Mouse (Mus musculus): ENCODE measurements around the gene Cln5.

Gene Cln5

DNA sequence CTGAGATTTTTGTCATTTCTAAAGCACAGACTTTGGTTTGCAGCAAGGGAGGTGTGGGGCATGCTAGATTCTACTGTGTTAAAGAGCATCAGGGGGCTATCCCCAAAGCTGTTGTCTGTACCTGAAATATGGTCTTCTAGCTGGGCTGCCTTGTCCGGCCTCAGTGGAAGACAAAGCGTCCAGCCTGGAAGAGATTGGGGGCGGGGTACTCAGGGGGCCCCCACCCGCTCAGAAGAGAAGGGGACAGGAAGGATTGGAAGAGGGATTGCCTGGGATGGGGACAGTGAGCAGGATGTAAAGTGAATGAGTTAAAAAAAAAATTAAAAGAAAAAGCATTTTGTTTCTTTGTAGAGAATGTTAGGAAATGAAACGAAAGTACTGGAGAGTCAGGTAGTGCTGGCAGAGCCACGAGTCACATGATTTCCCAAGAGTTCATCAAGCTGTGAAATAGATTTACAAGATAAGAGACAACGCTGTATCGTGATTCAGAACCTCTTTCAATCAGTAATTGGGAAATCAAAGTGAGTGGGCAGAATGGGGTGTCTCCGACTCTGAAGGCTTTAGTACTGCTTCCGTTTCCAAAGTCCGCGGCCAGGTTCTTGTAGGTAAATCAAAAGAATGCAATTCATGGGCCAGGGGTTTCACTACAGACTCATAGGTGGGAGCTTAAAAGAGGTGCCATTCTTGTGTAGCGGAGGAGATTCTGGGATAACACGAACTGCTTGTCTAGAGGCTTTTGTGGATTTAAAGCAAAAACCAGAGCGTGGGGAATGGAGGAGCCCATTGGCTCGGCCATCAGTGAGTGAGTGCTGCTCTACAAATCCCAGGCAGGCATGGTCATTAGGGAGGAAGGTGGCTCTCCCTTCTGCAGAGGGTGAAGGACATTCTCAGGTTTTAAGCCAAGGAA lies 8.2 kb downstream of the Cln5 start:
- no peak for DNase-seq (ENCODE audit: low spot score)

DNA sequence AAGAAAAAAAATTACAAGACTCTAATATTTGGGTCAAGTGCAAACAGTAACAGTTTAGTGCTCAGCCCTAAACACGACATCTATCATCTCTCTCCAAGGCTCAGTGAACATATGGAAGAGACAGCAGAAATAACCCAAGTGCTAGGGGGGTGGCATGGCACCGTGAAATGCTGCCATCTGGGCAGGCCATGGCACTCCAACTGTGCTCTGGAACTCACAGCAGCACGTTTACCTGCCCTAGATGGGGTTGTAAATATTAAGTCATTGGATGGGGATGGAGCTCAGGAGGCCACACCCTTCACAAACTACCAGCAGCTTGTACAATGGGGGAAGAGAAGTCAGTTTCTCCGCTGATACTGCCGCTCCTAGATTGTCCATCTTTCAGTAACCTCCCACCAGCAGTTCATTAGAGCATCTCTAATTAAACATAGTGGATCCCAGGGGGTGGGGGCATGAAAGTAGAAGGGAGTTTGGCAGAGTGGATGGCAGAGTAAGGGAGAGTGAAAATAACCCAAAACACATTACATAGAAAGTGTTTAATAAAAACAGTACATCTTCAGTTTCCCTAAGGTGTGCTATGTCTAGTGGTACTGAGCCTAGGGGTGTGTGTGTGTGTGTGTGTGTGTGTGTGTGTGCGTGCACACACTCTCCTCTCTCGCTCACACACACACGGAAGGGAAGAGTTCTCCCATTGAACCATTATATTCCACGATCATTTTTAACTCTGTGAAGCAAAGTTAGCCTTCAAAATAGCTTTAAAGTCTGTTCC lies 9.4 kb downstream of the Cln5 start:
- no peak for DNase-seq (ENCODE audit: low spot score)

DNA sequence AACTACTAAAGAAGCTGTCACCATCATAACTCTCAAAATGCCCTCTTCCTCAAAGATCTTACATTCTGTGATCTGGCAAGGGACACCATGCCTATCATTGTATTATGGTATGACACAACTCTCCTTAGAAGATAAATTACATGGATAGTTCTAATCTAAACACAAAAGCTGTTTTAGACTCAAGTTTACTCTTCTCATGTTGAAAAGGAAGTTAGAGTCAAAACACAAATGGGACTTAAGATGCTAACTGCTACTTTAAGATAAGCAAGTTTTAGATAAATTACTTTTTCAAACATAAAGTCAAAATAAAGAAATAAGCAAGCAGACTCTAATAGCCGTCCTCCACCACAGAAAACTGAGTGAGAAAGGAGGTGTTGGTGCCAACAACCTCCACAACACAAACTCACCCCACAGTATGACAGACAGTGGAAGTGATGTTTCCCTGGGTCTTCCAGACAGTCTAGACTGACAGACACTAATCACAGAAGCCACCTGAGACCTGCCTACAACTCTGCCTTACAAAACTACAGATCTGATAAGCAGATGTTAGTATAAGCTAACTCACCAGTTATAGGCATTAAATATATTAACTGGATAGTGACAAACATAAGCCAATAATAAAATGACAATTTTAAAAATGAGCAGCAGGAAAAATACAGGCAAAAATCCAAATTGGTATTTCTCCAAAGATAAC lies 16.0 kb downstream of the Cln5 start:
- no peak for DNase-seq (ENCODE audit: low spot score)

DNA sequence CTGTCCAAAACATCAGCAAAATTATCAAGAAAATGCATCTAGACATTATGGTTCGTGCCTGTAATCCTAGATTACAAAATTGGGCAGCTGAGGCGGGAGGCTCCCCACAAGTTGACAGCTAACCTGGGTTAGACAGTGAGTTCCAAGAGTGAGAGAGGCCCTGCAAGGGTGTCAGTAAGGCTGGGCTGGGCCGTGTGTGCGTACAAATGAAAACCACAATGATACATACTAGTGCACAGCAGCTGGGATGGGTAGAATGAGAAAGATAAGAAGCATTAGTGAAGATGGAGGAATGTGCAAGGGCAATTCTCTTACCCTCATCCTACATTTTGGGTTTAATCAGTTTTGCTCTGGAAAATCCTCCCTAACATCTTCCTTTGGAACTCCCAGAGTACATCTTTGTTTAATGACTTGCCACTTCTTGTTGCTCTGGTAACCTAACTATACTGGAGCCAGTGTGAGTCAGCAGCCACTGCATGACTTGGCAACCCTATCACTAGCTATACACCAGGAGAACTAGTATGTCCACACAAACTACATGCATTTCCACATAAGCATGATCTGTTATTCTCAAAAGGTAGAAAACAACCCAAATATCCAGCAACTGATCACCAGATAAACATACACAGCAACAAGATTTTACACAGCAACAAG lies 16.8 kb downstream of the Cln5 start:
- DNase-seq (ENCODE audit: low spot score) = no peak

DNA sequence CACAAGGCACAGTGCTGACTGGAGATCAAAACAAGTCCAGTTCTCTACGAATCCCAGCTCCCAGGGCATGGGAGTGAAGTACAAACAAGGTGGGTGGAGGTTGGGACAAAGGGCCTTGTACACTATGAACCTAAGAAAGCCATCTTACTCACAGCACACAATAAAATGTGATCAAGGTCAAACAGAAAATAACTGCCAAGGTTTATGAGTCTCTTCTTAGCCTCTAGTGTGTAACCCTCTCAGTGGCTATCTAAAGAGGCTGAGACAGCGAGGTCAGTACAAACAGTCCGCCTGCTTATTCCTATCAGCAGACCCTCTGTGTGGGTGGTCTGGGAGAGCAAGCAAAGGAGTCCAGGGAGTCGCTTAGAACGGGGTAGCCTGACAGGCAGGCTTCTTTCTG lies 17.8 kb downstream of the Cln5 start:
- no peak for DNase-seq (ENCODE audit: low spot score)

DNA sequence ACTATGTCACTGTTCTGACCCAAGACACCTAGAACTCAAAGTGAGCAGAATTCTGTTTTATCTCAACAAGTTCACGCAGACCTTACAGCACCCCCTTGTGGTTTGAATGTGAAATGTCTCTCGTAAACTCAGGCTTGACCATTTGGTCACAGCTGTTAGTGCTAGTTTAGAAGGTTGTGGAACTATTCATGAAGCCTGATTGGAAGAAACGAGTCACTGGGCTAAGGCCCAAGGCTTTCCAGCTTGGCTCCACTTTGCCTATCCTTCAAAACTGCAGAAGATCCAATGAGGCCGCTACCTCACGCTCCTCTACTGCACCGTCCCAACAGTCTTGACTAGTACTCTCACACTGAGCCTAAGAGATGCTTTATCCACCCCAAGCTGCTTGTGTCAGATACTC lies 18.6 kb downstream of the Cln5 start:
- no peak for DNase-seq (ENCODE audit: low spot score)

DNA sequence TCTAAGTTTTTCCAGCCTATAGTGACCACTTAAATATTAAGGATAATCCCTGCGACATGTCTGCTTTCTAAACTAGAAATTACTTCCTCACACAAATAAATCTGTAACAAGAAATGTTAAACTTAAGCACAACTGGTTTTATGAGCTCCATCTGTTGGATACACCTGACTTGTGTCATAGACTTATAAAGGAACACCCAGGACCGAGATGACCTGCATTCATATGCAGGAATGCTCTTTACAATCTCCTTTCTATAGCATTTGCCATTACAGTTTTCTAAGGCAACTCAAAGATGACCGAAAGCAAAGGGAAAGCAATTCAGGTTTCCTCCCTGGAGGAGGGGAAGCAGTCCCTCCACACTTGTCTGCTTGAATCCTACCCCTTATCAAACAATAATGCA lies 23.2 kb downstream of the Cln5 start:
- DNase-seq (ENCODE audit: low spot score) = no peak

DNA sequence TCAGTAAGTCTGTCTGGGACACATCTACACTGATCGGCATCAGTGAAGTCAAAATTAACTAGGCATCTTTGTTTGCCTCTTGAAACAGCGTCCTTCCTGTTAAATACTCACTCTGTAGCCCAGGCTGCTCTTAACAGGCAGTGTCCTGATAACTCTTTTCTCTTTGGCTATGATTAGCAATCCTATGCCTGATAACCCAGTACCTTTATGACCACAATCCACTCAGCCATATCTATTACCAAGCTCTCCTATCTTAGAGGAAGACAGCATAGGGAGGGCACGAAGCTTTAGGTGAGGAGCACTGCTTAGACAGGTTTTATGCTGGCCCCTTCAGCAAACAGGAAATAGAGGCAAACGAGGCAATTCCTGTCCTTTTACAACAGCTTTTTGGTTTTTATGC lies 23.7 kb downstream of the Cln5 start:
- DNase-seq (ENCODE audit: low spot score) = no peak

DNA sequence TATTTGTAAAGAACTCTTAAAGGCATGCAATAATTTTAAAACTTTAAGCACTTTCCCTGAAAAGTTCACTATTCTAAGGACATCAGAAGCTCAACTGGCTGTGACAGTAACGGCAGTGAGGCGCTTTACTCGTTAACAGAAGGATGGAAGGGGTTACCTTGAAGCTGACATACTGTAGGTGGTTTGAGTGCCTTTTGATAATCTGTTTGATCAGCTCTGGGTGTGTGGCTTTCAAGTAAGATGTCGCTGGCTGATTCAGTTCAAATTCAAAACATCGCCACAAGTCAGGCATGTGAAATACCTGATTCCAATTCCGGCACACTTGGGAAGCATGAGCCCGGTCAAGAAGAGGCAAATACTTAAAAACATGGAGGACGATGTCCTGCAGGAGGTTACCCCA lies 25.0 kb downstream of the Cln5 start:
- DNase-seq (ENCODE audit: low spot score) = no peak

DNA sequence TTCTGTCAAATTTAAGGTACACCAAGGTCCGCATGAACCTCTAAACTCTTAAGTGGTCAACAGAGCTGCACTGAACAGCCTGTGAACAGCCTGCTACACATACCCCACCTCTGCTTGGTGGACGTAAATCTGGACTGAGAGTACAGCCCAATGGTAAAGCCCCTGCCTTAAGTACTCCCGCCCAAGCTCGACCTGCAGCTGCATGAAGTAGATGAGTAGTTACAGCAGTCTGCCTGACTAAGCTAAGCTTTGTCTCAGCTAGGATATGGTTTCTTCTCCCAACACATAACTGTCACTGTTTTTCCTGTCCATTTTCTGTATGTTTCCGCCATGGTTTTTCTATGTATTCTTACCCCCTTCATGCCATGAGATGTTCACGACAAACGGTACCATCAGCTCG lies 25.8 kb downstream of the Cln5 start:
- no peak for DNase-seq (ENCODE audit: low spot score)

DNA sequence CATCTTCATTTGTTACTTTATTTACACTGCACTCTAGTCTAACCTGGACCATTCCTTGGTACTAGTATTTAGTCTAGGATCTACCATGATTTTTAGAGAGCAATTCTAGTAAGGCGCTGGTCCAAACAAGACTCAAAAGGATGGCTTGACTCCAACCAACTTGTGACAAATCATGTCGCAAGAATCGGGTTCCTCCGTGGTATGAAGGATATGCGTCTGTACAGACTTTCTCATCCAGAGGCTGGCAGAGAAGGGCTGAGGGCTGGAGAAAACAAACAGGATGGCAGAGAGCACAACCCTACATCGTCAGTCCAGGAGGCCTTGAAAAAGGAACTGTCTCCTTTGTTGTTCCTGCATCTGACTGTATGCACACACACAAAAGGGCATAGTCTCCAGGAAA lies 26.6 kb downstream of the Cln5 start:
- no peak for DNase-seq (ENCODE audit: low spot score)

DNA sequence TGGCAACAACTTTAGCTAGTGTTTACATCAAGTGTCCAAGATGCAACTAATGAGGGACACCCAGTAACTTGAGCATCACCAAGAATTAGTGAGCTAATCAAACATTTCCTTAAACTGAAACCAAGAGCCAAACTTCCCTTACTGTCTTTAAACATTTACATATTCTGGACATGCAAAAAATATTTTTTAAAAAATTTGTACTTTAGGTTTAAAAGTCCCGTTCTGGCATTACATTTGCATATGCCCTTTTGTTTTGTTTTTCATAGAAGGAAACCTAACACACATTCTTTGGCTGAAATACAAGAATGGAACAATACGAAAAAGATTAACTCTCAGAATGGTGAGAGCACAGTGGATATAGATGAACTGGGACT lies 28.2 kb downstream of the Cln5 start:
- DNase-seq (ENCODE audit: low spot score) = no peak

DNA sequence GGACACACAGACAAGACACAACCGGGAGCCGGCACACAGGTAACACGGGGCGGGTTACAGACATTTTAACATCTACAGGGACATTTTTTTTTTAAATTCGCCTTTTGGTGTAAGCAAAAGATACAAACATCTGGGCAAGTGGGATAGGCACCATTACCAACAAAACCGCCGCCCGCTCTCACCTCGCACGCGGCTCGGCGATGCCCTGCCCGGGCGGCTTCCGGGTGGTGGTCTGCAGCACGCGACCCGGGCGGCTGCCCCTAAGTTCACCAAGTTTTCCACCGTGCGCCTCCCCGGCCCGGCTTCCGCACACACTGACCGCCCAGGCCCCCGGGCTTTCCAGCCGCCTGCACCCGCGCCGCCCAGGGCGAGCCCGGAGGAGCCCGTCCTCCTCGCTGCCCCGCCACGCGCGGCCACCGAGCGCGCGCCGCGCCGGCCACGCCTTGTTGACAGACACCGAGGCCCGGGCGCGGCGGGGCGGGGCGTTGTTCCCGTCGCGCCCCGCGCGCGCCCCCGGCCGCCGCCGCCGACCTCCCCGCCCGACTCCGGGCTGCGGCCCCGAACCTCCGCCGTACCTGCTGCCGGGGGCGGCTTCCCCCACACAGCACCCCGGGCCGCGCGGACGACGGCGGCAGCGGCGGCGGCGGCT lies 28.7 kb downstream of the Cln5 start:
- DNase-seq (ENCODE audit: low spot score) = peak; percentile 73

DNA sequence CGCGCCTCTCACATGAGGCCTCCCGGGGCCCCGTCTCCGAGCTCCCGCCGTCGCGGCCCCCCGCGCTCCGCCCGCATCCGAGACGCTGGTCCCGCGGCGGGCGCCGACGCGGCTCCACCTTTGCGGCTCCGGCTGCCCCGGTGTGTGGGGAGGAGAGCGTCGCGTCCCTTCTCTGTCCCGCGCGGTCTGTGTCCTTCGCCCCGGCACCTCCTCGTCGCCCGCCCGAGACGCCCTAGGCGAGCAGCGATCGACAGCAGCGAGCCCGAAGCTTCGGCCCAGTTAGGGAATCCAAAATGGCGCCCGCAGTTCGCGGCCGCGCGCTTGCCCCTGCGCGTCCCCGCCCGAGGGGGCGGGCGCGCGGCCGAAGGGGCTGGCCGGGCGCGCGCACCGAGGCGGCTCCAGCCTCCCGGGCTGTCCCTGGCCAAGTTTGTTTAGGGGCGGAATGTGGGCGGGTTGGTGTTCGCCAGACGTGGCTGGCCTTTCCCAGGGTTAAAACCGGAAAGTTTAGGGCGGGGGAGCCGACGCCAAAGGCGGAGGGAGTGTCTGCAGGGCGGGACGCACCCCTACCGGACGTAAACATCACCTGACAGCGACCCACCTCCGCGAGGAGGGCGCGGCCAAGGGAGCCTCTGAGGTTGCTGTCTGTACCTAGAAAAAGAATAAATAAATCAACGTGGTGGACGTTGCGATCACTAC lies 29.4 kb downstream of the Cln5 start, which contains the start of gene Fbxl3:
Gene Fbxl3 (minus strand): TSS at position 329 of the 696 bp plus-strand sequence.
- peak; percentile 70 for DNase-seq (ENCODE audit: low spot score)

DNA sequence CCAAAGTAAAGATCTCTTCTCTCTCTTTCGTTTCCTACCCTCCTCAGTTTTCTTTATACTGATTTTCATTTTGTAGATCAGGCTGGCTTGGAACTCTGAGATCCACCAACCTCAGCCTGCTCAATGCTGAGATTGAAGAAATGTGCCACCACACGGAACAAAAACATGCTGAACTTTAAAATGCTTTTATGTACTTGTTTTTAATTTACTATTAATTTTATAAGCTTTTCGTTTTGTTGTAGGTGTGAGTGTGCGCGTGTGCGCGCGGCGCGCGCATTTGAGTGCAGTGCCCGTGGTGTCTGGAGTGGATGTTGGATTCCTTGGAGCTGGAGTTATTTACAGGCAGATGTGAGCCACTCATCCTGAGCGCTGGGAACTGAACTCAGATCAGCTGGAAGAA lies 30.3 kb downstream of the Cln5 start:
- DNase-seq (ENCODE audit: low spot score) = no peak

DNA sequence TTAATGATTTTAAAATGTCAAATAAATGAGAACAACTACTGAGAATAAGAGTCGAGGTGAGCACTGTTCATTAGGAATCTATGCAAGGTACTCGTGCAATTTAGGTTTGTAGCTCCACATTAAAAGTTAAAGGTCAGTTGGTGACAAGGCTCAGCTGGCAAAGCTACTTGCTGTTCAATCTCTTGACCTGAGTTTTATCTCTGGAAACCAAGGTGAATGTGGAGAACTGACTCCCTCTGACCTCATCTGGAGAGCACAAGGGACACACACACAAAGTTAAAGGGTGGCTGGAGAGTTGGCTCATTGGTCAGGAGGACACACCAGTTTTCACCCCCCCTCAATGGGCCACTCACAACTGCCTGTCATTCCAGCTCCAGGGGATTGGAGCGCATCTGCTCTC lies 31.2 kb downstream of the Cln5 start:
- no peak for DNase-seq (ENCODE audit: low spot score)

DNA sequence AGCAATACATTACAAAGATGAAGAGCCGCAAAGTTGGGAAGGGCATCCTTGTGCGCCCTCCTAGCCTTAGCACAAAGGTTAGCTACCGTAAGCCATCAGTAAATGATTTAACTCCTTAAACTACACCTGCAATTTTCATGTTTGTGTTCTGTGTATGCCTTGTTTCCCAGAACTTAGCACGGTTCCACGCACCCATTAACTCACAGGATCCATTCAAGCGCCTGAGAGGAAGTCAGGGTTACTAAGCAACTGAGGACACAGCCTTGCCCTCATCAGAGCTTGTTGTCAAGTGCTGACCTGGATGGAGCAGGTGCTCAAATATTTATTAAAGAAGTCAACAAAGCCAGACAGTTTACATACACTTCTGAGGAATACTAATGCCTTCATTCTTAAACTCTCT lies 32.2 kb downstream of the Cln5 start:
- DNase-seq (ENCODE audit: low spot score) = no peak

DNA sequence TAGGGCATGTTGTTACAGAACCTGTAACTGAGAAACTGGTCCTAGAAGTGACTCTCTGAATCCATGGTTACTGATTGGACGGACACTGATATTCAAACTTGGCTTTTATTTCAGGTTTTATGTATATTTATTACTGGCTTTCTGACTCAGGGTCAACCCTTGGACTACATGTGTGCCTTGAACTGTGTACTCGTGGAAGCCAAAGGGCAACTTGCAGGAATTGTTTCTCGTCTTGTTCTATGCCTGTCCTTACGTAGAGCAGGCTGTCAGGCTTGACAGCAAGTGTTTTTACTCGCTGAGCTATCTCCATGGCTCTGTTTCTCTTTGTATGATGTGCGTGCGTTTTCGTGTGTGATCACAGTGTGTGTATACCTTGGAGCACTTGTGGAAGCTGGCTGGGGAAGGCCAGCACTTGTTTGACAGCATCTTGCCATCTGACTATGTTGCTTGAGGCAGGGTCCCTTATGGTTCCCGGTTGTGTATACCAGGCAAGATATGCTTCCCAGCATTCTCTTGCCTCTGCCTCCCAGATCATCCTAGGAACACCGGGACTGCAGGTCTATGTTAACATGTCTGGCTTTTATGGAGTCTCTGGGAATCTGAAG lies 32.8 kb downstream of the Cln5 start:
- DNase-seq (ENCODE audit: low spot score) = no peak

DNA sequence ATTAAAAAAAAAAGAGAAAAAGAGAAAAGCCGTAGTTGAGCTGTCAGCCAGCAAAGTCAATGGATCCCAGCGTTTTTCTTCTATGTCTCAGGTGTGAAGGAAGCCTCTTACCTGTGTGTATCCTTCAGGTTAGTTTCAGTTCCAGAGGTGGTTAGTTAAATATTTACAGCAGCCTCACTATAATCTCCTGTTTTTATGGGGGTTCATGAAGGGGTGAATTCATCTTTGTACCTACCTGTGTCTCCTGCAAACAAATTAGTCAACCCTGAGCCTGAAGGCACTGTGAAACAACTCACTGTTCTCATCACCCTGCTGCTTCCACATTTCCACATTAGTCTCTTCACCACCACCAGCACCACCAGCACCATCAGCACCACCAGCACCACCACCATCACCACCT lies 36.3 kb downstream of the Cln5 start:
- no peak for DNase-seq (ENCODE audit: low spot score)

DNA sequence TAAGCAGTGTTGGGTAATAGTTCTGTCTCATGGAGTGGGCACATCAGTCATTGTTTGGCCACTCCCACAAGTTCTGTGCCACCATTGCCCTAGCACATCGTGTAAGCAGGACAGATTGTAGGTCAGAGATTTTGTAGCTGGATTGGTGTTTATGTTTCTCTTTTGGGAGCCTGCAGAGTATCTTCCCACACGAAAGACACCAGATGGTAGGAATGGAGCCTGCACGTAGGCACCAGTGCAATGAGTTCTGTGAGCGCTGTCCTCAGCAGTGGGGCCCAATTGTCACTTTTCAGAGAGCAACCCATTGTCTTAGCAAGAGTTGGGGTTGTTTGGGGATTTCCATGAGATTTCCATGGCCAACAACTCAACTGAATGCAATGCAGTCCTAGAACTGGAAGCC lies 40.0 kb downstream of the Cln5 start:
- no peak for DNase-seq (ENCODE audit: low spot score)

Data from left cerebral cortex, adult 11 months (tissue).